Mouse (Mus musculus) layer of hippocampus, adult 9-11 months (tissue): Measurements from ENCODE around the gene Mknk1.
A peak's percentile ranks its signal among the peaks of the same experiment; 100 is the strongest.

Source experiments
- DNase-seq: peaks from one replicate; pipeline ENCODE4 v3.0.0; 2022

The Mknk1 gene

DNA sequence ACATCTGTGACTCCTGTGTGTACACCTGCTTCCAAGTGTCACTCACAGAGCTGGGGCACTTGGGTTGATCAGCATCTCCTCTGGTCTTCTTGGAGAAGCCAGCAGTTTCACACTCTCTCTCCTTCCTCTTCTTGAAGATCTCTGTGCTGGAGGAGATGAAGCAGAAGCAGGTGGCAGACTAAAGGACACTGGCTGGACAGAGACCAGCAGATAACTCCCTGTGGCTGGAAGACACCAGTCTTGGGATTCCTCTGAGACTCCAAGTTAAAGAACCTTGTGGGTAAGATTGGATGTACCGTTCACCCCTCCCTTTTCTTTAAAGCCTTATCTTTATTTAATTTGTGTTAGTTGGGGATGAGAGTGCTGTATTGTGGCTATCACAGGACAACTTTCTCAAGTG lies 9.1 kb downstream of the Mknk1 start:
- DNase-seq: no peak

DNA sequence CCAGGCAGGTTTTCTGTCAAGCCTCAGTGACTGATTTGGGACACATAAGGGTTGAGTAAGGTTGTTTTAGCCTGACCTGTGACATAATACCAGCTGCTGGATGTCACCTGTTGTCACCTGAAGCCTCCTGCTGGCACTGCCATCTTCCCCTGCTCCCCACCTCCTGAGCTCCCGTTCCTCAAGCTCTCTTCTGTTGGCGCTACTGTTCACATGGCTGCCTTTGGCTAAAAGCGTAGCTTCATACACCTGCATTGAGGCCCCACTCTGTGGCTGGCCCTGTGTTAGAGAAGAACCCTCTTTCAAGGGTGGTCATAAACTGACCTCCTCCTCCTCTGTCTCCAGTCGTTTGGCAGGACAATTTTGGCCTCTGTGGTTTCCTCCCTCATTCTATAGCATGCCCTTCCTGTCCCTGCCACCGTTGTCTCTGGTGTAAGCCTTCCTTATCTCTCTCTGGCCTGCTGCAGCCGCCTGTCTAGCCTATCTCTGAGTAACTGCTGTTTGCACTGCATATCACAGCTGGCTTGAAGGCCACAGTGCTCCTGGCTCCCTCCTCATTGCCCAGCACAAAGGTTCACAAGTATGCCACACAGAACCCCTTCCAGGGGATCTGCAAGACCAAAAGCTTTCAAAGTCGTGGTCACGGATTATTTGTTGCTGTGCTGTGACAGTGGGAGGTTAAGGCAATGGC lies 10.1 kb downstream of the Mknk1 start:
- no peak for DNase-seq

DNA sequence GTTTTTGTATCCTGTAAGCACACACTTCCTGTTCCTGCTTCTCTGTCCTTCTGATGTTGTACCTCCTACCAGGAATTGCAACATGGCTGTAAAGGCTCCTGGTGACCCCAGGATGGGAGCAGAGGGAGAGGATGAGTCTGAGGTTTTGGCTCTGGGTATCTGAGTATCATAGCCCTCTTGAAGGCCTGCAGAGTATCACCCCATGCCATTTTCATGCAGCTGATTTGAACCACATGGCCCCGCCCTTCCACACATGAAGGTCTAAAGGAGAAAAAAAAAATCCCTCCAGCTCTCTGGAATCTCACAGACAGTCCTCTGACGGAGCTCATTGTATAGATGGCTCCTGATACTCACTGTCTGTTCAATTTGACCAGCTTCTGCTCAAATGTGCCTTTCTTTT lies 11.1 kb downstream of the Mknk1 start:
- no peak for DNase-seq

DNA sequence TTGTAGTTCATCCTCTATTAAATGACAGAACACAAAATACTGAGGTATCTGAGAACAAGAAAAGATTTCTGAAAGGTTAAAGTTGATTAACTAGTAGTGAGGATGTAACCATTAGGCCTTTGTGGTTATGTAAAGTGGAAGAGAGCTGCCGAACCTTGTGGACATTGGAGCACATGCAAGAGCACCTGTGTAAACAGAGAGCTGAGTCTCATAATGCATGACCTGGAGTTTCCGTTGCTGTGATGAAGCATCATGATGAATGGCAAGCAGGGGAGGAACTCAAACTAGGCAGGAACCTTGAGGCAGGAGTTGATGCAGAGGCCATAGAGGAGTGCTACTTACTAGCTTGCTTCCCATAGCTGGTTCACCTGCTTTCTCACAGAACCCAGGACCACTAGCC lies 11.6 kb downstream of the Mknk1 start:
- DNase-seq: no peak

DNA sequence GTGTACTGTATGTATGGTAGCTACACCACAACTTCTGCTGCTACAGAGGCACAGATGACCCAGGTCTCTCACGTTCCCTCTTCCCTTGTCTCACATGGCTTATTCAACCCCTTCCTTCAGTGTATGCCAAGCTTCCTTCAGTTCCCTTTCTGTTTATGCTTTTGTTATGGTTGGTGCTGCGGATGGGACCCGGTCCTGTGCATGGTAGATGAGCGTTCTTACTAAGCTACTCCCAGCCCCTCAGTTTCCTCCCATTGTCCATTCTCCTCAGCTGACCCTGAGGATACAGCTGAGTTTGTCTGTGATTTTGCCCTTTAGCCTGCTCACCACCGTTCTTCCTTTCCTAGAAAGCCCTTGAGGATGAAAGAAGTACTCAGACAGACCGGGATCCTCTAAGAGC lies 12.6 kb downstream of the Mknk1 start:
- no peak for DNase-seq

DNA sequence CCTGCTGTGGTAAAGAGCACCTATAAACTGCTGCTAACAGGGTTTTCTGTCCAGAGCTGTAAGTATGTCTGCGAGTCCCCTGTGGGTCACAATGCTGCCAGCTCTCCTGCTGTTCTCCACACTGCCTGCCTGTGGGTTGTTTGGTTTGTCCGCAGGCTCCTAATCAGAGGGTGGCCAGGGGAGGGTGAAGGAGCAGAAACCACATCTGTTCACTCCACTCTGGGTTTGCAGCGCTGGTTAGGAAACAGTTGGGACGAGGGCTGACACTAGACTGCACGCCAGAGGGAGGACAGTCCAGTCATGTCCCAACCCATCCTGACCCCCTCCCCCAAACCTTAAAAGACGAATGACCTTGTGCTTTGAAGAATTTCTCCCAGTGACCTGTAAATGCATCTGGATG lies 16.1 kb downstream of the Mknk1 start:
- DNase-seq: no peak

DNA sequence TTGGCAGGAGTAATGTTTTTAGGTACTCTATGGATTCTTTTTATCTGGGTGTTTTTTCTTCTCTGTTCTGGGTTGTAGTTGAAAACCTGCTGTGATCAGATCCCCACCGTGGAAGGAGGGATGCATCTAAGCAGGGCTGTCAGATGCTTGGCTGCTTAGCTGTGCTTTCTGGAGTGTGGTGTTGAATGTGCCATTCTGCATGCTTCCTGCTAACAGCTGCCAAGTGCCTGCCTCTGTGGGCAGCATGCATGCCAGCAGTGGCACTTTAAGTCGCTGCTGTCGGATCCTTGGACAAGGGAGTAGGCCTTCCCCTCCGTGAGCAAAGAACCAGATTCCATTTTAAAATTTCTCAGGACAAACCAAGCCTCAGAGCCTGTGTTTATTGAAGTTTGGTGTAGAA lies 16.6 kb downstream of the Mknk1 start:
- no peak for DNase-seq

DNA sequence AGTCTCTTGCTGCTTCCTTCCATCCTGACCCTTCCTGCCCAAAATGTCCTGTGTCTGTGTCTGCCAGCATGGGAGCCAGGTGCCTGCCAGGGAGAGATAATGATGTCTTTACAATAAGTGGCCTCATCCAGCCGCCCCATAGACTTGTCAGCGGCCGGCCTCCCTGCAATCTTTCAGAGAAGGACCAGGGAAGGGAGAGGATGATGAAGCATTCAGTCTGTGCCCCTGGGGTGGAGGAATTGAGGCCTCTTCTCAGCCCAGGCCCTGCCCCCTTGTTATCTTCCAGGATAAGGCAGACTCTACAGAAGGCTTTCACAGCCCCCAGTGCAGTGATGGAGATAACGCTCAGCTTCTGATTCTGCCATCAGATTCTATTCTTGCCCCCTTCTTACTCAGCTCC lies 17.3 kb downstream of the Mknk1 start:
- no peak for DNase-seq

DNA sequence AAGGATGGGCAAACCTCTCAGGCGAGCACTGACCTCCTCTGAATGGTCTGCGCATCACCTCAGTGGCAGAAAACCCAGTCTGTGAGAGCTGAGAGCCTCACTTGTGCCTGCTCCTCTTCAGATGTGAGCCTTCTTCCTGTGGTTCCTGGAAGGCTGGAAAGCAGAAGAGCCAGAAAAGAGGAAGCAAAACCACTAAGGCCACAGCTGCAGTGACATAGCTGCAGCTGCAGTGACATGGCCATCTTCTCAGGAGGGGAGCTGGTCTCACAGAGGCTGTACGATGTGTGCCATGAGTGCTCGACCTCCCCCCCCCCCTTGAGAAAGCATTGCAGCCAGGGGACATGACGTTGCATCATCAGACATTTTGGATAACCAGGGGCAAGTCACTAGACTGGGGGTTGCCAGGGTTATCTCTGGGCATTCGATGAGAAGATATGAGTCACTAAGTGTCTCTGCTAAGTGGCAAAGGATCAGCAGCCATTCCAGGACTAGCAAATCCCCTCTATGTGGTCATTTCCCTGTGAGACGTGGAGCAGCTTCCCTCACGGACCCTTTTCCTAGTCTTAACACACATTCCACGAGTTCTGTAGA lies 18.4 kb downstream of the Mknk1 start:
- no peak for DNase-seq

DNA sequence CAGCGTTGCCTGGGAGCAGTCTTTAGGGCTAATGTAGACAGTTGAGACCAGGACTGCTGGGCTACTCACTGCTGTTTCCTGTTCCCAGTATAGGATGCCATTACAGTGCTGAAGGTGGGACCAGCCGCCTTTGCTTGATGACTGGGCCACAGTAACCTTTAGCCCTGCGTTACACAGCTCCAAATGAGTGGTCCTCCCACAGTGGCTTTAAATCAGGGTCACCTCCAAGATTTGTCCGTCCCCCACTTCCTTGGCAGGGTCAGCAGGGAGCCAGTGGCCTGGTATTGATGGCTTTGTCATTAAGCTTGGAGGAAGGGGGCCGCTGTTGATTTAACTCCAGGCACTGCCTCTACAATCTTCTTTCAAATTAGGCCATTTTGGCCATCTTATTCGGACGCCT lies 24.4 kb downstream of the Mknk1 start:
- DNase-seq: no peak

DNA sequence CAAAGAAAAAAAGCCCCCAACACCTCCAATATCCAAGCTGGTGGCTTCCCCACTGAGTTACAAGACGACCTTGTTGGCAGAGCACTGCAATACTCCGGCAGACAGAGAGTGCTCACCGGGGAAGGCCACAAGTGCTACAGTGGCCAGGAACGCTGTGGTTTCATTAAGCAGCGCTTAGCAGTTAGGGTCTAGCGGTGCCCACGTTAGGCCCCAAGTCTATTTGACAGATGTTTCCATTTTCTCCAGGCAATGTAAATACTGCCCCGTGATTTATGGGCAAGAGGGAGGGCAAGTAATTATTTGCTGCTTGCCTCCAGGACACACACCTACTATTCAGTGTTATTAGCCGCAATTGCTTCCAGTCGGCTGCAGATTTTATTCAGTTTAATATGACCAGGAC lies 24.9 kb downstream of the Mknk1 start:
- no peak for DNase-seq

DNA sequence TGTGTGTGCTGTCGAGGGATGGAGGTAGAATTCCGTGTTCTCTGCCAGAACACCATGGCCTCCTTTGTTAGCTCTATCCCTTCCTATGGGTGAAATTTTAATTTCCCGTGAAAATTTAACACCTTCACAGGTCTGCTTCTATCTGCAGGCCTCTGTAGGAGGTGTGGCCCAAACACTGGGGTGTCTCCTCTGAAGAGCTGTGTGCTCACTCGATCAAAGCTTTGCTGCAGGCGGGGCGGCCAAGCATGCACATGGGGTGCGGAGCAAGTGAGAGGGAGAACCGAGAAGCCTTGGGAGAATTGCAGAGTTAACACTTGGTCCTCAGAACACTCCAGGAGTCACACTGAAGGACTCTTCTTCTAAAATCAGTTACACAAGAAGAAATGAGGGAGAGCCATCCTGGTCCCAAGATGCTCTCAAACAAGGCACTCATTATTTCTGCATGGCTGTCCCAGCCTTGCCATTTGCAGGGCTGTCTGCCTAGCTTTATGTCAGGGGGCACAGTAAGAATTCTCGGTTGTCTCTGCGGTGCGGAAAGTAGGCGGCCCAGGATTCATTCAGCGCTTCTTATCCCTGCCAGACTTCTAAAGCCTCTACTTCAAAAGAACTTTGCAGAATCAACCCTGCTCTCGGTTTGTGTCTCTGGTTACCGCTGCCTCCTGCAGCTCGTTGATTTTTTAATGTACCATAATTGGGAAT lies 30.7 kb downstream of the Mknk1 start:
- no peak for DNase-seq

DNA sequence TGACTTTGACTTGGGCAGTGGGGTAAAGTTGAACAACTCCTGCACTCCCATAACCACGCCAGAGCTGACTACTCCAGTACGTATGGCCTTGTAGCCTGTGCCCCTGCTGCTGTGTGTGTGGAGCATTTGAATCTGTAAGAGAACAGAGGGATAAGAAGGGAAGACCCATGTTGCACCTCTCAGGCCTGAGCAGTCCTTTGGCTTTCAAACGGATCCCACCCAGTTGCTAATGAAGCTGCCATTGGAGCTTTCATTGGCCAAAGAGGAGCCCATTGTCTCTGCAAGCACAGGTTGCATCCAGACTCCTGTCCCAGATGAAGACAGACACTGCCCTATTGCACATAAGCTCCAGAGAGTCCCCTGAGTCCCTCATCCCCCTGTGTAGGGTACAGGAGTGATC lies 34.2 kb downstream of the Mknk1 start:
- DNase-seq: no peak

DNA sequence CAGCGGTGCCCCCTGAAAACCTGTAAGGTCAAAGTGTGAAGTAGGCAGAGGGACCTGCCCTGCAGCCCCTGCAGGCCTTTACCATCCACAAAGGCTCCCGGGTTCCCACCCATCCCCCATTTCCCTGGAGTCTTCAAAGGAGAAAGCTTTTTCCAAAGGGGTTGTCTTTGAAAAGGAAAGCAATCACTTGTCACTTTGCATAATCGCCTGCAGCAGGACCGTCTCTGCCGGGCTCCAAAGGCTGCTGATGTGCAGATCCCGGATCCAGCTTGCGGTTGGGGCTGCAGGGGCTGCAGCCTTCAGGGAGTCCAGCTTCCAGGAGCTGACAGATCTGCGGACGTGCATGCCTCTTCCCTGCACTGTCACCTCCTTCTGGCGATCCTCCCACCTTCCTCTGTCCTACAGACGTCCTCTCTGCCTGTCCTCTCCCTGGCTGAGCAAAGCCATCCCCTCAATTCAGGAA lies 39.2 kb downstream of the Mknk1 start:
- DNase-seq: no peak

DNA sequence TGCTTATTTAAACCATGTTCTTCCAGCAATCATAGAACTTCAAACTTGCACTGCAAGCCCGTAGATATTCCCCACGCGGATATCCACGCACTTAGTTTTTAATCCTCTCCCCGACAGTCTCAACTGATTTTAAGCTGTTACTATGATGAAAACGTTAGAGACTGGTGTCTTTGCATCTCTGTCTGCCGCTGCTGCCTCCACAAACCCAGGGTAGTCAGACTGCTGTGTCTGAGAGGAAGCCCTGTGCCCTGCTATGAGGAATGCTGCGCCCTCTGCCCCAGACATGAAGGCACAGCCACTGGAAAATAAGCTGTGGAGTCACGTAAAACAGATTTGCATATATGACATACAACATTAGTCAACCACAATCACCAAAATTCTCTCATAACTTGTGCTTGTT lies 39.8 kb downstream of the Mknk1 start:
- DNase-seq: no peak

DNA sequence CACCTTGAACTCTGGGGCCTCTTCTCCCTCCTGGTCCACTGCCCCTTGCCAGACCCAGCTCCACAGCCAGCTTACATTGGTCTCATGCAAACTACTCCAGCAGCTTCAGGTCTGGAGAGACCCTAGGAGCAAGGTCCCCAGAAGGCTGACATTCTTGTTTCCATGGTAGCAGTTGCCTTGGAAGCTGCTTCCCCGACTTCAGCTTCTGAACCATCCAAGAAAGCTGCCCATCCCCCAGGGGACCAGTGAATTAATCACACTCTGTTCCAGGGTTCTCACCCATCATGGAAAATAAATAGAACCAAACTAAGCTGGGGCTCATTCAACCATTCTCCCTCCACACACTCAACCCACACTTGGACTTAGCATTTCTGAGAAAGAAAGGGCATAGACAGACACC lies 42.2 kb downstream of the Mknk1 start:
- peak; percentile 42 for DNase-seq

DNA sequence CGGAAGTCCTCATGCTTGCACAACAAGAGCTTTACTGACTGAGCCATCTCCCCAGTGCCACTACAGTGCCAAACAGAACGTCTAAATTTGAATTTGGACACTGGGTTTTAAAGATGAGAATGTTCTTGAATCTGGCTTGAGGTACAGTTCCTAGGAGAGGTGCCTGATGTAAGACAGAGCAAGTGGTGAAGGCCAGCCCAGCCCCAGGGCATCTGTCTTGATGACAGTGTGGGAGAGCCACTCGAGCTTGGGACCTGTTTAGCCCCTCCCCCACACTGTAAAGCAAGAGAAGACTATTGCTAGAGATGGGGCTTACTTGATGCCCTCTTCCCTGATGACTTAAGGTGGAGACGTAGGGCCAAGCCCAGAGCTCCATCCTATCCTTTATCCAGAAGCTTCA lies 43.2 kb downstream of the Mknk1 start:
- DNase-seq: no peak

DNA sequence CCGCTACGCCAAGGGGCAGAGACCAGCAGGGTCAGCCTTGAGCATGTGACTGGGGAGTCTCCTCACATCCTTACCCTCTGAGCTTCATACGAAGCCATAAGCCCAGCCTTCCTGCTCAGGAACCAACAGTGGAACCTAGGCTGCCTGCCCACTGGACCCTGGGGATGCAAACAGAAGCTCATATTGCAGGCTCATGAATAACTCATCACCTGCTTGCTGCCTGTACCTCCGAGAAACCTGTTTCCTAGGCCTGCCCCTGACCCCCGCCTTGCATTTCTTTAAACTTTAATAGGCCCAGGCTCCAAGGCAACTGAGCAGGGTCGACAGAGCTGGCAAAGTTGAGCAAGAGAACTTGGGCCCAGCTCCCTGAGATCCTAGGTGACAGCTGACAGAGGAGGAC lies 45.0 kb downstream of the Mknk1 start, which contains the start of gene Kncn:
Kncn (plus strand) TSS at position 379 of the 400 bp plus-strand sequence.
- DNase-seq: no peak

DNA sequence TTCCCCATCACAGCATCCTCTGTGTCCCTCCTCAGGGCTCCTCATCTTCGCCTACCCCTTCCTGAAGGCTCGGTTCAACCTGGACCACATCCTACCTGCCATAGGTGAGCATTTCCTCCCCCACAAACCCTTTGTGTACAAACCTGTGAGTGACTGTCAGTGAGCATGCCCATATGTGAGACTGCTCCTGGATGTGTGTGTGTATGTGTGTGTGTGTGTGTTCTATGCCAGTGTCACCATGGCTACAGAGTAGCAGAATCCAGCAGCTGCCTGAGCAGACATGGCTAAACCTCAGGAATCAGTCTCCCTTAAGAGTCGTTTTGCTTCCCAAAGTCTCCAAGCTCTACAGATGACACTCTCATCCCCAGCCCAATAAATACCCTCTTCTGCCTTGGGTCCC lies 46.8 kb downstream of the Mknk1 start:
- peak; percentile 44 for DNase-seq

DNA sequence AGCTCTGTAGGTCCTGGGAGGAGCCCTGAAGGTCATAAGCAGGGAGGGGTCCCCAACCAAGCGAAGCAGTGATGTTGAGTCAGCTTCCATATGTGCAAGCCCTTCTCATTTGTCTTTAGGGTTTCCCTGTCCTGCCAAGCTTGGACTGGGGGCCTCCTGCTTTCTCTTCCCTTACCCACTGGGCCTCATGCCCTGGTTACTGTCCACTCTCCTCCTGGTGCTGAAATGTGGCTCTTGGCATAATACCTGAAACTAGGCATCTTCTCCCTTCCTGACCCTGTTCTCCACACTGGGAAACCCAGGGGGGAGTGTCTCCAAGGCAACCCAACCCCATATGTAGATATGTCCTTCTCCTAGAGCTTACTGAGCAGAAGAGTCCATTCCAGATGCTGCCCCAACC lies 47.9 kb downstream of the Mknk1 start:
- DNase-seq: no peak

DNA sequence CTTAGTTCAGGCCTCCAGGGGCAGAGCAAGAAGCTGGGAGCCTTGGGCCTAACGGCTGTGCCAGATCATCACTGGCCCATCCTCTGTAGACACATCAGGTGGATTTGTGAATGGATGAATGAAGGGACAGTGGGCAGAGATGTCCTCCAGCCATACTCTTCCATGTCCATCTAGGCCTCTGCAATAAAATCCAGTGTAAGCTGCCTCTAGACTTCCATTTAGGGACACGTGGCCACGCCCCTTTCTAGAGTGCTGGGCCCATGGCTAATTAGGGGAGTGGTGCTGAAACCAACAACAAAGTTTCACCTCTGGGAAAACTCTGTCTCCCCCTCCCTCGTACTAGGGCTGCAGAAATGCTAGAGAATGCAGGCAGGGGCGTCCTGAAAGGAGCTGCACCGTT lies 51.1 kb downstream of the Mknk1 start:
- no peak for DNase-seq

DNA sequence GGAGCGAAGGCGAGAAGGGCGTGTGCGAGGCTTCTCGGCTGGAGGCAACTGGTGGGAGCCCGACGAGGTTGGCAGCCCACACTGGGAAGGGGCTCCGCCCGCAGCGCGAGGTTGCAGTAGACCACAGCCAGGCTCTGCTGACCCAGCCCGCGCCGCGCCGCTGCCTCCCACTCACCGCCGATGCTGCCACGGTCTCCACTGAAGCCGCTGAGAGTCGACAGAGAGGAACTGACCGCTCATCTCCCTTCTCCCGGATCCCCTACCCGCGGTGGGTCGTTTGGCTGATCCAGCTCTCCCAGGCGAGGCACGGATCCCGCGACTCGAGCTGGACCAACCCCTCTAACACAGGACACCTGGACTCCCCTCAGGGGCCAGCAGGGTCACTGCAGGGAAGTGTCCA lies 51.6 kb downstream of the Mknk1 start, which contains the start of gene 6430628N08Rik:
6430628N08Rik (plus strand) TSS at position 113 of the 400 bp plus-strand sequence.
- no peak for DNase-seq

DNA sequence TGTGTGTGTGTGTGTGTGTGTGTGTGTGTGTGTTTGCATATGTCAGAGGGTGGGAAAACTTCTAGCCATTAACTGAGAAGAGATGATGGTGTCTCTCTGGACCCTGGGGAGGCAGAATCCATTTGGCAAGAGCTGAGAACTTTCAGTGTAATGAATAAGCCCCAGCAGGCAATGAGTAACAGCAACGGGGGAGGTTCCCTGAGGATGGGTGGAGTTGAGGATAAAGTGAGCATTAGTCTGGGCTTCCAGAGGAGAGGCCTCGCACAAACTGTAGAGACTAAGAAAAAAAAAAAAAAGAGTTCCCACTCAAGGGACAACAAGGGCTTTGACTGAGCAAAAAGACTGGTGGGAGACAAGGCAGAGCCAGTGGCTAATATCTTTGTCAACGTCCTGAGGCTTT lies 55.3 kb downstream of the Mknk1 start:
- DNase-seq: no peak

DNA sequence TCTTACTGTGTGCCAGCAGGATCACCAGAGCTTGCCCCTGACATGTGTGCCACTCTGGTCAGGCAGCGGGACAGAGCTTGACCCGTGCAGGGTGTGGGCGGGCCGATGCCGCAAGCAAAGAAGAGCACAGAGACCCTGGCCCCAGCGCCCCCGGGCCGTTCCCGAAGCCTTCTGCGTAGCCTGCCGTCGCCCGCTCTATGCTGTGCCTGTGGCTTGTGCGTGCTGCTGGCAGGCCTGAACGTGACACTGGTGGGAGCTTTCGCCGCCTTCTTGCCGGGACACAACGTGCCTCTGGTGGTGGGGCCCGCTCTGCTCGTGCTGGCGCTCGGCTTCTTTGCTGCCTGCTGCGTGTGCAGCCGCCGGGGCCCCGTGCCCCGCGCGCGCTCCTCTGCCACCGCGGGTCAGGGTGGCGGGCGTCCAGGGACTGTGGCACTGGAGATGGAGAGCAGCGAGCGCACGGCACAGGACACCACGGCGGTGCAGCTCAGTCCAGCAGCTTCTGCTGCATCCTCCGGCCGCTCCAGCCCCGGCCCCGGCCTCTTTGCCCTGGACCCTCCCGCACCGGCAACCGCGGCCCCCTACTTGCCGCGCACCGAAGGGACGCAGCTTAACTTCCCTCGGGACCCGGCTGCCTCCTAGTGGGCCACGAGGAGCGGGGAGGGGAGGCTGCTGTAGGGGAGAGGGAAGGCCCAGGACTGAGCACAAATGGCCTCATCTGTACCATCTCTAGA lies 59.1 kb downstream of the Mknk1 start:
- no peak for DNase-seq
